Mouse (Mus musculus) MEL (cell line): ENCODE data around the gene Gatad2b. TPM values are rescaled to one million over a fixed set of nuclear protein-coding genes. Genes with fewer than 3 reads are reported as not detected.

Experiments used
- DNase-seq: peaks from one replicate; pipeline ENCODE4 v3.0.0; 2011; ENCODE audit warnings: low read depth, low spot score
- H3K27ac ChIP-seq: 2 replicates; pipeline ENCODE4 v1.5.1; 2012; ENCODE audit warnings: low read depth, mild to moderate bottlenecking, control low read depth, low read length, moderate library complexity; ENCODE audit not compliant: control insufficient read depth
- H3K27me3 ChIP-seq, 2 experiments: fragments of 150-350 bp in 1 of 2; sonication (generic) in 1 of 2; 2 replicates each; pipeline ENCODE4 v1.6.1; 2012; ENCODE audit warnings: low read length in 2 of 2, mild to moderate bottlenecking in 2 of 2, improper control_type of control experiment in 1 of 2, moderate library complexity in 1 of 2; ENCODE audit not compliant: insufficient read depth in 2 of 2, control insufficient read depth in 1 of 2
- H3K36me3 ChIP-seq, 2 experiments: 2 replicates each; pipeline ENCODE4 v1.6.1; 2012 to 2014; ENCODE audit warnings: low read length in 2 of 2, improper control_type of control experiment in 1 of 2, inconsistent platforms in 1 of 2, mild to moderate bottlenecking in 1 of 2; ENCODE audit not compliant: insufficient read depth in 2 of 2, control insufficient read depth in 1 of 2
- H3K4me1 ChIP-seq, 2 experiments: fragments of 150-350 bp in 1 of 2; sonication (generic) in 1 of 2; 2 replicates each; pipeline ENCODE4 v1.6.1; 2012; ENCODE audit warnings: low read length in 2 of 2, improper control_type of control experiment in 1 of 2, mild to moderate bottlenecking in 1 of 2; ENCODE audit not compliant: insufficient read depth in 2 of 2, control insufficient read depth in 1 of 2
- H3K4me3 ChIP-seq, 2 experiments: fragments of 150-350 bp in 1 of 2; sonication (generic) in 1 of 2; 2 replicates each; pipeline ENCODE4 v1.5.1; 2012; ENCODE audit warnings: low read depth in 2 of 2, low read length in 2 of 2, mild to moderate bottlenecking in 2 of 2, moderate library complexity in 2 of 2, control low read depth in 1 of 2, improper control_type of control experiment in 1 of 2; ENCODE audit not compliant: control insufficient read depth in 1 of 2, insufficient read depth in 1 of 2
- H3K79me2 ChIP-seq: 2 replicates; pipeline ENCODE4 v1.6.1; 2012; ENCODE audit warnings: mild to moderate bottlenecking, low read length, moderate library complexity; ENCODE audit not compliant: control insufficient read depth, poor library complexity, insufficient read depth
- H3K9ac ChIP-seq: 2 replicates; pipeline ENCODE4 v1.6.1; 2012; ENCODE audit warnings: low read depth, mild to moderate bottlenecking, control low read depth, low read length, moderate library complexity; ENCODE audit not compliant: control insufficient read depth, poor library complexity, severe bottlenecking
- H3K9me3 ChIP-seq: fragments of 150-350 bp; sonication (generic); replicated peaks from 2 replicates; pipeline ENCODE4 v1.6.1; 2012; ENCODE audit warnings: mild to moderate bottlenecking, low read length, improper control_type of control experiment, moderate library complexity; ENCODE audit not compliant: insufficient read depth
- BHLHE40 ChIP-seq: IDR thresholded peaks from 2 replicates; pipeline ENCODE4 v1.6.1; 2012; ENCODE audit warnings: low read depth, mild to moderate bottlenecking, inconsistent platforms, low read length, improper control_type of control experiment, borderline replicate concordance
- CHD1 ChIP-seq: IDR thresholded peaks from 2 replicates; pipeline ENCODE4 v1.6.1; 2012; ENCODE audit warnings: low read depth, mild to moderate bottlenecking, inconsistent platforms, low read length, improper control_type of control experiment
- CHD2 ChIP-seq: IDR thresholded peaks from 2 replicates; pipeline ENCODE4 v1.6.1; 2011; ENCODE audit warnings: low read length, improper control_type of control experiment
- CTCF ChIP-seq, 3 experiments: IDR thresholded peaks in 2 of 3; conservative IDR thresholded peaks in 1 of 3; 2 replicates each; pipeline ENCODE4 v1.5.1; 2011 to 2012; ENCODE audit warnings: low read length in 3 of 3, low read depth in 2 of 3, mild to moderate bottlenecking in 2 of 3, improper control_type of control experiment in 1 of 3, inconsistent platforms in 1 of 3, mixed read lengths in 1 of 3, moderate library complexity in 1 of 3; ENCODE audit not compliant: control insufficient read depth in 1 of 3, insufficient read depth in 1 of 3, poor library complexity in 1 of 3, severe bottlenecking in 1 of 3
- E2F4 ChIP-seq: IDR thresholded peaks from 2 replicates; pipeline ENCODE4 v1.6.1; 2011; ENCODE audit warnings: low read depth, low read length, improper control_type of control experiment, borderline replicate concordance
- ELF1 ChIP-seq: IDR thresholded peaks from 2 replicates; pipeline ENCODE4 v1.6.1; 2014; ENCODE audit warnings: low read depth, mild to moderate bottlenecking, inconsistent platforms, low read length, improper control_type of control experiment, moderate library complexity
- EP300 ChIP-seq, 2 experiments: IDR thresholded peaks; 2 replicates each; pipeline ENCODE4 v1.6.1; 2011; ENCODE audit warnings: improper control_type of control experiment in 2 of 2, low read length in 2 of 2, low read depth in 1 of 2, mild to moderate bottlenecking in 1 of 2
- ETS1 ChIP-seq: IDR thresholded peaks from 2 replicates; pipeline ENCODE4 v1.6.1; 2012; ENCODE audit warnings: low read depth, mild to moderate bottlenecking, inconsistent platforms, low read length, improper control_type of control experiment, moderate library complexity
- GABPA ChIP-seq: IDR thresholded peaks from 2 replicates; pipeline ENCODE4 v1.6.1; 2012; ENCODE audit warnings: low read depth, mild to moderate bottlenecking, inconsistent platforms, low read length, improper control_type of control experiment, moderate library complexity
- GATA1 ChIP-seq: IDR thresholded peaks from 2 replicates; pipeline ENCODE4 v1.6.1; 2011; ENCODE audit warnings: low read depth, low read length, improper control_type of control experiment
- HCFC1 ChIP-seq: IDR thresholded peaks from 2 replicates; pipeline ENCODE4 v1.6.1; 2012; ENCODE audit warnings: low read depth, mild to moderate bottlenecking, inconsistent platforms, low read length, improper control_type of control experiment, moderate library complexity
- JUND ChIP-seq: IDR thresholded peaks from 2 replicates; pipeline ENCODE4 v1.6.1; 2011; ENCODE audit warnings: low read depth, mild to moderate bottlenecking, improper control_type of control experiment, low read length
- MAX ChIP-seq: IDR thresholded peaks from 2 replicates; pipeline ENCODE4 v1.6.1; 2011; ENCODE audit warnings: low read length, improper control_type of control experiment
- MAZ ChIP-seq: IDR thresholded peaks from 2 replicates; pipeline ENCODE4 v1.6.1; 2012; ENCODE audit warnings: low read depth, mild to moderate bottlenecking, inconsistent platforms, low read length, improper control_type of control experiment
- MEF2A ChIP-seq: IDR thresholded peaks from 2 replicates; pipeline ENCODE4 v1.6.1; 2014; ENCODE audit warnings: low read depth, mild to moderate bottlenecking, inconsistent platforms, low read length, improper control_type of control experiment; ENCODE audit not compliant: poor library complexity, insufficient replicate concordance, severe bottlenecking; ENCODE audit errors: extremely low read depth
- MXI1 ChIP-seq: IDR thresholded peaks from 2 replicates; pipeline ENCODE4 v1.6.1; 2011; ENCODE audit warnings: mild to moderate bottlenecking, low read depth, low read length, improper control_type of control experiment
- MYB ChIP-seq: IDR thresholded peaks from 2 replicates; pipeline ENCODE4 v1.6.1; 2011; ENCODE audit warnings: mild to moderate bottlenecking, low read depth, low read length, improper control_type of control experiment
- NELFE ChIP-seq: IDR thresholded peaks from 2 replicates; pipeline ENCODE4 v1.6.1; 2011; ENCODE audit warnings: low read depth, low read length, improper control_type of control experiment
- NRF1 ChIP-seq: IDR thresholded peaks from 2 replicates; pipeline ENCODE4 v1.6.1; 2014; ENCODE audit warnings: low read depth, mild to moderate bottlenecking, inconsistent platforms, low read length, improper control_type of control experiment, moderate library complexity; ENCODE audit not compliant: poor library complexity, insufficient read depth, severe bottlenecking
- POLR2A ChIP-seq, 2 experiments: IDR thresholded peaks; 2 replicates each; pipeline ENCODE4 v1.6.1; 2011 to 2012; ENCODE audit warnings: low read length in 2 of 2, mild to moderate bottlenecking in 2 of 2, control low read depth in 1 of 2, improper control_type of control experiment in 1 of 2, low read depth in 1 of 2, moderate library complexity in 1 of 2; ENCODE audit not compliant: control insufficient read depth in 1 of 2, insufficient read depth in 1 of 2, poor library complexity in 1 of 2
- POLR2AphosphoS5 ChIP-seq: IDR thresholded peaks from 2 replicates; pipeline ENCODE4 v1.6.1; 2012; ENCODE audit warnings: low read depth, borderline replicate concordance, mild to moderate bottlenecking, inconsistent platforms, low read length, moderate library complexity, mixed read lengths
- RAD21 ChIP-seq: IDR thresholded peaks from 2 replicates; pipeline ENCODE4 v1.6.1; 2011; ENCODE audit warnings: mild to moderate bottlenecking, low read depth, low read length, improper control_type of control experiment
- RCOR1 ChIP-seq: IDR thresholded peaks from 2 replicates; pipeline ENCODE4 v1.6.1; 2012; ENCODE audit warnings: low read depth, mild to moderate bottlenecking, inconsistent platforms, low read length, improper control_type of control experiment
- SIN3A ChIP-seq: IDR thresholded peaks from 2 replicates; pipeline ENCODE4 v1.6.1; 2012; ENCODE audit warnings: low read length, improper control_type of control experiment, inconsistent platforms
- SMC3 ChIP-seq: IDR thresholded peaks from 2 replicates; pipeline ENCODE4 v1.6.1; 2011; ENCODE audit warnings: low read depth, low read length, improper control_type of control experiment
- TBP ChIP-seq: IDR thresholded peaks from 2 replicates; pipeline ENCODE4 v1.8.0; 2011; ENCODE audit warnings: low read depth, low read length, improper control_type of control experiment
- TCF12 ChIP-seq: IDR thresholded peaks from 2 replicates; pipeline ENCODE4 v1.6.1; 2014; ENCODE audit warnings: low read depth, mild to moderate bottlenecking, inconsistent platforms, low read length, improper control_type of control experiment, moderate library complexity
- UBTF ChIP-seq: IDR thresholded peaks from 2 replicates; pipeline ENCODE4 v1.6.1; 2012; ENCODE audit warnings: low read depth, mild to moderate bottlenecking, inconsistent platforms, low read length, improper control_type of control experiment, moderate library complexity, borderline replicate concordance; ENCODE audit not compliant: insufficient read depth
- USF1 ChIP-seq: IDR thresholded peaks from 2 replicates; pipeline ENCODE4 v1.6.1; 2014; ENCODE audit warnings: low read depth, mild to moderate bottlenecking, inconsistent platforms, low read length, improper control_type of control experiment, moderate library complexity
- USF2 ChIP-seq, 2 experiments: IDR thresholded peaks; 2 replicates each; pipeline ENCODE4 v1.6.1; 2011 to 2012; ENCODE audit warnings: improper control_type of control experiment in 2 of 2, low read length in 2 of 2, borderline replicate concordance in 1 of 2, inconsistent platforms in 1 of 2, low read depth in 1 of 2, mild to moderate bottlenecking in 1 of 2; ENCODE audit not compliant: insufficient read depth in 1 of 2
- ZC3H11A ChIP-seq: IDR thresholded peaks from 2 replicates; pipeline ENCODE4 v1.6.1; 2012; ENCODE audit warnings: low read depth, mild to moderate bottlenecking, inconsistent platforms, low read length, improper control_type of control experiment
- ZNF384 ChIP-seq: IDR thresholded peaks from 2 replicates; pipeline ENCODE4 v1.6.1; 2012; ENCODE audit warnings: low read depth, mild to moderate bottlenecking, inconsistent platforms, low read length, improper control_type of control experiment
- polyA plus RNA-seq, 2 experiments: library from polyadenylated mRNA; stranded (reverse) in 1 of 2; unstranded in 1 of 2; fragments of >175 nt in 1 of 2; fragments of >200 nt in 1 of 2; gene quantifications; 2 replicates each; pipeline versions ENCODE4 v1.2.1 to v1.2.4; 2012; ENCODE audit warnings: low replicate concordance in 2 of 2, low read depth in 1 of 2; ENCODE audit not compliant: insufficient read length in 2 of 2, insufficient read depth in 1 of 2, missing spikeins in 1 of 2
- total RNA-seq: library from RNA; depleted of rRNA; stranded (reverse); fragments of 300-350 nt; gene quantifications from 2 replicates; pipeline ENCODE4 v1.2.3, GENCODE M21; 2012

Gene Gatad2b
- total and polyA plus RNA-seq, 3 experiments: 9.1 to 37.6 TPM; not detected in 1

GRCm38 (mm10) chr3:90322289-90322688 lies 29.3 kb downstream of the Gatad2b start:
- Histone ChIP-seq H3K9ac (no peak overlapping the region), H3K36me3 (peaks cover 0 to 32% of the 10 kb centered on the region in 2 experiments; a peak in 3 of 4 replicates), H3K79me2 (peaks cover 54% of the 10 kb centered on the region), H3K4me3 (peak overlapping the region in 1 of 2 experiments; percentile 17; a peak in 1 of 4 replicates), H3K4me1 (peaks cover 0 to 35% of the 10 kb centered on the region in 2 experiments; a peak in 2 of 4 replicates), H3K9me3 (no peaks in the 10 kb centered on the region), H3K27me3 (no peaks in the 10 kb centered on the region), H3K27ac (no peak overlapping the region)
- peak; percentile 81 for DNase-seq
- TF ChIP-seq RAD21 (no peak), UBTF (no peak), POLR2A (IDR thresholded peaks at IDR 0.05; ENCODE audit: control insufficient read depth in 1 of 2, insufficient read depth in 1 of 2, low read depth in 1 of 2, low read length in 2 of 2, poor library complexity in 1 of 2) (no peak), ETS1 (peak; percentile 93), NELFE (no peak), GATA1 (no peak), ZNF384 (no peak; the same call in 1 of the 2 replicates), POLR2AphosphoS5 (no peak), RCOR1 (peak; percentile 73), CHD1 (no peak), MXI1 (peak; percentile 41; the same call in 1 of the 2 replicates), GABPA (no peak), MAZ (peak; percentile 88), TCF12 (0 out of 2 replicates have a peak, but pooled peaks have one; percentile 49), JUND (no peak), ZC3H11A (no peak; the same call in 1 of the 2 replicates), TBP (no peak), SMC3 (no peak), USF2 (IDR thresholded peaks at IDR 0.05; ENCODE audit: borderline replicate concordance in 1 of 2, insufficient read depth in 1 of 2, low read depth in 1 of 2, low read length in 2 of 2) (no peak), NRF1 (no peak), CTCF (IDR thresholded peaks at IDR 0.05 in 2 of 3, conservative IDR thresholded peaks at IDR 0.05 in 1 of 3; ENCODE audit: control insufficient read depth in 1 of 3, insufficient read depth in 1 of 3, low read depth in 2 of 3, low read length in 3 of 3, poor library complexity in 1 of 3, severe bottlenecking in 1 of 3) (no peak), MAX (peak; percentile 27; the same call in 1 of the 2 replicates), USF1 (peak; percentile 65), CHD2 (no peak), BHLHE40 (0 out of 2 replicates have a peak, but pooled peaks have one; percentile 48), EP300 (IDR thresholded peaks at IDR 0.05; ENCODE audit: low read depth in 1 of 2, low read length in 2 of 2) (peak; percentile 64 to 85), HCFC1 (no peak; the same call in 1 of the 2 replicates), MEF2A (peak; percentile 37; the same call in 1 of the 2 replicates), ELF1 (no peak), E2F4 (no peak), SIN3A (peak; percentile 85), MYB (peak; percentile 72; the same call in 1 of the 2 replicates)
